Mouse (Mus musculus): ENCODE data around the gene Pcdh15. TPM values are rescaled to one million over a fixed set of nuclear protein-coding genes. Genes with fewer than 3 reads are reported as not detected.

Pcdh15 gene
- polyA plus RNA-seq, 1 experiment: 6.0 TPM

GRCm38 (mm10) chr10:73878729-73879067 is 779.6 kb downstream of the Pcdh15 start:
- Histone ChIP-seq H3K4me1 (ENCODE audit: control insufficient read depth, insufficient read depth, low read length) (no peaks in the 10 kb centered on the region), H3K4me3 (replicated peaks; ENCODE audit: insufficient read depth, low read depth, low read length) (no peak overlapping the region), H3K27ac (ENCODE audit: insufficient read depth, low read length) (no peak overlapping the region), H3K27me3 (ENCODE audit: control insufficient read depth, insufficient read depth, low read length) (no peaks in the 10 kb centered on the region)
- TF ChIP-seq CTCF (IDR thresholded peaks at IDR 0.05; ENCODE audit: borderline replicate concordance, insufficient read depth, low read depth, low read length) (no peak), POLR2A (IDR thresholded peaks at IDR 0.05; ENCODE audit: borderline replicate concordance, insufficient read depth, low read length) (no peak)
- WGBS: 12% methylated on average over 4 of the region's 4 CpGs
- peak in 1 of 2 experiments; percentile 3 for DNase-seq

- Histone ChIP-seq H3K27ac (ENCODE audit: insufficient read depth, low read length) (no peak overlapping the region), H3K4me1 (ENCODE audit: control insufficient read depth, insufficient read depth, low read length) (no peaks in the 10 kb centered on the region), H3K27me3 (ENCODE audit: control insufficient read depth, insufficient read depth, low read length) (no peaks in the 10 kb centered on the region), H3K4me3 (replicated peaks; ENCODE audit: insufficient read depth, low read depth, low read length) (no peak overlapping the region)
- 88% methylated on average over 4 of the region's 4 CpGs for WGBS
- no peak for TF ChIP-seq CTCF (IDR thresholded peaks at IDR 0.05; ENCODE audit: borderline replicate concordance, insufficient read depth, low read depth, low read length)
- DNase-seq: no peak
Observed at GRCm38 (mm10) chr10:73887771-73888170, 788.6 kb downstream of the Pcdh15 start.

GRCm38 (mm10) chr10:73892251-73892650 is 793.1 kb downstream of the Pcdh15 start:
- Histone ChIP-seq H3K4me3 (replicated peaks; ENCODE audit: insufficient read depth, low read depth, low read length) (no peak overlapping the region), H3K4me1 (ENCODE audit: control insufficient read depth, insufficient read depth, low read length) (no peaks in the 10 kb centered on the region), H3K27ac (ENCODE audit: insufficient read depth, low read length) (no peak overlapping the region), H3K27me3 (ENCODE audit: control insufficient read depth, insufficient read depth, low read length) (no peaks in the 10 kb centered on the region)
- peak in 1 of 2 experiments; percentile 39 for DNase-seq
- WGBS: 65% methylated on average over 4 of the region's 4 CpGs
- TF ChIP-seq CTCF (IDR thresholded peaks at IDR 0.05; ENCODE audit: borderline replicate concordance, insufficient read depth, low read depth, low read length): no peak
- TF ChIP-seq POLR2A (IDR thresholded peaks at IDR 0.05; ENCODE audit: borderline replicate concordance, insufficient read depth, low read length): no peak

- H3K27ac ChIP-seq (ENCODE audit: insufficient read depth, low read length): no peak overlapping the region
- DNase-seq: no peak
- no peaks in the 10 kb centered on the region for H3K27me3 ChIP-seq (ENCODE audit: control insufficient read depth, insufficient read depth, low read length)
- no peak overlapping the region for H3K4me3 ChIP-seq (replicated peaks; ENCODE audit: insufficient read depth, low read depth, low read length)
- TF ChIP-seq POLR2A (IDR thresholded peaks at IDR 0.05; ENCODE audit: borderline replicate concordance, insufficient read depth, low read length): no peak
- no peak for TF ChIP-seq CTCF (IDR thresholded peaks at IDR 0.05; ENCODE audit: borderline replicate concordance, insufficient read depth, low read depth, low read length)
- H3K4me1 ChIP-seq (ENCODE audit: control insufficient read depth, insufficient read depth, low read length): no peaks in the 10 kb centered on the region
Observed at GRCm38 (mm10) chr10:73896086-73896607, 797.0 kb downstream of the Pcdh15 start.

- Histone ChIP-seq H3K27me3 (ENCODE audit: control insufficient read depth, insufficient read depth, low read length) (no peaks in the 10 kb centered on the region; the same call in 1 of the 2 replicates), H3K4me3 (replicated peaks; ENCODE audit: insufficient read depth, low read depth, low read length) (no peak overlapping the region), H3K4me1 (ENCODE audit: control insufficient read depth, insufficient read depth, low read length) (no peaks in the 10 kb centered on the region), H3K27ac (ENCODE audit: insufficient read depth, low read length) (no peak overlapping the region)
- no peak for DNase-seq
- WGBS: 76% methylated on average over 3 of the region's 3 CpGs
- TF ChIP-seq POLR2A (IDR thresholded peaks at IDR 0.05; ENCODE audit: borderline replicate concordance, insufficient read depth, low read length): no peak
- TF ChIP-seq CTCF (IDR thresholded peaks at IDR 0.05; ENCODE audit: borderline replicate concordance, insufficient read depth, low read depth, low read length): no peak
Observed at GRCm38 (mm10) chr10:73899165-73899564, 800.0 kb downstream of the Pcdh15 start.

- Histone ChIP-seq H3K4me1 (ENCODE audit: control insufficient read depth, insufficient read depth, low read length) (no peaks in the 10 kb centered on the region), H3K27ac (ENCODE audit: insufficient read depth, low read length) (no peak overlapping the region), H3K27me3 (ENCODE audit: control insufficient read depth, insufficient read depth, low read length) (no peaks in the 10 kb centered on the region; the same call in 1 of the 2 replicates), H3K4me3 (replicated peaks; ENCODE audit: insufficient read depth, low read depth, low read length) (no peak overlapping the region)
- no peak for DNase-seq
- no peak for TF ChIP-seq CTCF (IDR thresholded peaks at IDR 0.05; ENCODE audit: borderline replicate concordance, insufficient read depth, low read depth, low read length)
- no peak for TF ChIP-seq POLR2A (IDR thresholded peaks at IDR 0.05; ENCODE audit: borderline replicate concordance, insufficient read depth, low read length)
- 88% methylated on average over 1 of the region's 1 CpGs for WGBS
Observed at GRCm38 (mm10) chr10:73907626-73908025, 808.5 kb downstream of the Pcdh15 start.

GRCm38 (mm10) chr10:73908568-73908967 is 809.4 kb downstream of the Pcdh15 start:
- Histone ChIP-seq H3K4me1 (ENCODE audit: control insufficient read depth, insufficient read depth, low read length) (no peaks in the 10 kb centered on the region), H3K4me3 (replicated peaks; ENCODE audit: insufficient read depth, low read depth, low read length) (no peak overlapping the region), H3K27me3 (ENCODE audit: control insufficient read depth, insufficient read depth, low read length) (no peaks in the 10 kb centered on the region), H3K27ac (ENCODE audit: insufficient read depth, low read length) (no peak overlapping the region)
- no peak for DNase-seq
- no peak for TF ChIP-seq POLR2A (IDR thresholded peaks at IDR 0.05; ENCODE audit: borderline replicate concordance, insufficient read depth, low read length)
- TF ChIP-seq CTCF (IDR thresholded peaks at IDR 0.05; ENCODE audit: borderline replicate concordance, insufficient read depth, low read depth, low read length): no peak
- WGBS: 78% methylated on average over 1 of the region's 1 CpGs

GRCm38 (mm10) chr10:73915170-73915569 is 816.0 kb downstream of the Pcdh15 start:
- DNase-seq: no peak
- Histone ChIP-seq H3K27ac (ENCODE audit: insufficient read depth, low read length) (no peak overlapping the region), H3K4me1 (ENCODE audit: control insufficient read depth, insufficient read depth, low read length) (no peaks in the 10 kb centered on the region), H3K27me3 (ENCODE audit: control insufficient read depth, insufficient read depth, low read length) (no peaks in the 10 kb centered on the region), H3K4me3 (replicated peaks; ENCODE audit: insufficient read depth, low read depth, low read length) (no peak overlapping the region)
- WGBS: 84% methylated on average over 4 of the region's 4 CpGs
- TF ChIP-seq POLR2A (IDR thresholded peaks at IDR 0.05; ENCODE audit: borderline replicate concordance, insufficient read depth, low read length) (no peak), CTCF (IDR thresholded peaks at IDR 0.05; ENCODE audit: borderline replicate concordance, insufficient read depth, low read depth, low read length) (no peak)

Data from cerebellum, adult 2 months (tissue).